In genomic region chr6:97221205-97222025, GRCm38 (mm10) we compare ENCODE assay signal across 7 mouse cellular contexts. TPM values are rescaled to one million over a fixed set of nuclear protein-coding genes. Genes with fewer than 3 reads are reported as not detected.
A peak's percentile ranks its signal among the peaks of the same experiment; 100 is the strongest.
DNase-seq lines count a peak whose midpoint lies in the region; ATAC-seq lines count a peak whose summit lies in the region.

No protein-coding gene starts in this region.

- no peaks in the 10 kb centered on the region for H3K27me3 ChIP-seq in neural tube, embryonic 13.5 days
- no peaks in the 10 kb centered on the region for H3K27me3 ChIP-seq in forebrain, embryonic 13.5 days
- H3K27me3 ChIP-seq in limb, embryonic 11.5 days (ENCODE audit: control insufficient read depth, insufficient read depth, low read length), result no peaks in the 10 kb centered on the region

- 71% methylated on average over 15 of the region's 15 CpGs for WGBS in neural tube, embryonic 13.5 days
- WGBS in forebrain, embryonic 13.5 days, result 63% methylated on average over 15 of the region's 15 CpGs
- 72% methylated on average over 15 of the region's 15 CpGs for WGBS in limb, embryonic 11.5 days

- ATAC-seq in neural tube, embryonic 13.5 days (ENCODE audit: low read depth), result no peak
- ATAC-seq in forebrain, embryonic 13.5 days, result peak; percentile 43; the same call in 1 of the 2 replicates
- 0 out of 2 replicates have a peak, but pooled peaks have one; percentile 62 for ATAC-seq in limb, embryonic 11.5 days (ENCODE audit: insufficient number of reproducible peaks, low FRiP score, low TSS enrichment, low read depth)

- peak overlapping the region; percentile 56; the same call in 1 of the 2 replicates for H3K27ac ChIP-seq in neural tube, embryonic 13.5 days (replicated peaks)
- peak overlapping the region; percentile 2 for H3K27ac ChIP-seq in forebrain, embryonic 13.5 days
- H3K27ac ChIP-seq in limb, embryonic 11.5 days (replicated peaks; ENCODE audit: low read depth, low read length), result no peak overlapping the region

- H3K4me2 ChIP-seq in neural tube, embryonic 13.5 days, result no peak overlapping the region
- no peak overlapping the region for H3K4me2 ChIP-seq in forebrain, embryonic 13.5 days
- H3K4me2 ChIP-seq in limb, embryonic 11.5 days (ENCODE audit: low read depth, severe bottlenecking), result no peak overlapping the region

- DNase-seq in neural tube, embryonic 10.5 days (ENCODE audit: extremely low spot score, low spot score), result no peak
- DNase-seq in limb, embryonic 11.5 days (ENCODE audit: low spot score), result no peak
- peak; percentile 39 for DNase-seq in thymus, postnatal 25 days
- no peak for DNase-seq in adrenal gland, adult 18-20 months (ENCODE audit: low spot score in 2 of 2)
- no peak for DNase-seq in ovary, postnatal 10 days (ENCODE audit: low spot score)

- H3K4me3 ChIP-seq in neural tube, embryonic 13.5 days, result no peak overlapping the region
- H3K4me3 ChIP-seq in forebrain, embryonic 13.5 days, result no peak overlapping the region
- H3K4me3 ChIP-seq in limb, embryonic 11.5 days (ENCODE audit: low read depth, low read length), result no peak overlapping the region

- H3K36me3 ChIP-seq in neural tube, embryonic 13.5 days, result peaks cover 6% of the 10 kb centered on the region; the same call in 1 of the 2 replicates
- H3K36me3 ChIP-seq in forebrain, embryonic 13.5 days (ENCODE audit: poor library complexity, severe bottlenecking), result peaks cover 7% of the 10 kb centered on the region; the same call in 1 of the 2 replicates
- no peaks in the 10 kb centered on the region for H3K36me3 ChIP-seq in limb, embryonic 11.5 days (ENCODE audit: control insufficient read depth, insufficient read depth, low read length)

- H3K4me1 ChIP-seq in neural tube, embryonic 13.5 days (replicated peaks), result peaks cover 15% of the 10 kb centered on the region
- H3K4me1 ChIP-seq in forebrain, embryonic 13.5 days, result peaks cover 27% of the 10 kb centered on the region
- H3K4me1 ChIP-seq in limb, embryonic 11.5 days (ENCODE audit: control insufficient read depth, insufficient read depth, low read length), result 0 out of 2 replicates have a peak, but pooled peaks cover 2% of the 10 kb centered on the region

- H3K9ac ChIP-seq in neural tube, embryonic 13.5 days, result no peak overlapping the region
- no peak overlapping the region for H3K9ac ChIP-seq in forebrain, embryonic 13.5 days
- H3K9ac ChIP-seq in limb, embryonic 11.5 days (ENCODE audit: low read length), result no peak overlapping the region

- H3K9me3 ChIP-seq in neural tube, embryonic 13.5 days, result no peaks in the 10 kb centered on the region
- H3K9me3 ChIP-seq in forebrain, embryonic 13.5 days (replicated peaks), result no peaks in the 10 kb centered on the region
- no peaks in the 10 kb centered on the region for H3K9me3 ChIP-seq in limb, embryonic 11.5 days (ENCODE audit: control insufficient read depth, low read length)

RNA-seq across cellular contexts. Expression of gene Arl6ip5, which starts 10.9 kb away (rescaled TPM):
- 126 and 129 TPM in 2 replicates for polyA plus RNA-seq in neural tube, embryonic 13.5 days (2015; fragmentation: Nextera tagmentation; extraction: Ambion mirVana)
- polyA plus RNA-seq in forebrain, embryonic 13.5 days (2015; fragmentation: Nextera tagmentation; extraction: Ambion mirVana), result 81.1 and 83.9 TPM in 2 replicates
- polyA plus RNA-seq in limb, embryonic 11.5 days (2014; fragmentation: Nextera tagmentation; extraction: Ambion mirVana), result 23.3 and 30.4 TPM in 2 replicates
- 100 to 1,000 TPM in 1 of 2 experiments, 10 to 100 TPM in 1; 96.5 to 123 TPM for total RNA-seq in adrenal gland, adult 18-20 months (2021)

RNA-seq across cellular contexts. Expression of gene Uba3, which starts 16.0 kb away (rescaled TPM):
- 88.0 and 96.8 TPM in 2 replicates for polyA plus RNA-seq in neural tube, embryonic 13.5 days (2015; fragmentation: Nextera tagmentation; extraction: Ambion mirVana)
- polyA plus RNA-seq in forebrain, embryonic 13.5 days (2015; fragmentation: Nextera tagmentation; extraction: Ambion mirVana), result 97.9 and 99.9 TPM in 2 replicates
- 102 and 116 TPM in 2 replicates for polyA plus RNA-seq in limb, embryonic 11.5 days (2014; fragmentation: Nextera tagmentation; extraction: Ambion mirVana)
- 10 to 100 TPM; 58.8 to 59.4 TPM for total RNA-seq in adrenal gland, adult 18-20 months (2021)

RNA-seq across cellular contexts. Expression of gene Lmod3, which starts 31.1 kb away (rescaled TPM):
- 0.47 and 1.0 TPM in 2 replicates for polyA plus RNA-seq in neural tube, embryonic 13.5 days (2015; fragmentation: Nextera tagmentation; extraction: Ambion mirVana)
- polyA plus RNA-seq in forebrain, embryonic 13.5 days (2015; fragmentation: Nextera tagmentation; extraction: Ambion mirVana), result not detected in 2 replicates
- polyA plus RNA-seq in limb, embryonic 11.5 days (2014; fragmentation: Nextera tagmentation; extraction: Ambion mirVana), result 0.96 and 1.2 TPM in 2 replicates
- total RNA-seq in adrenal gland, adult 18-20 months (2021), result under 1 TPM in 1 of 2 experiments, not detected in 1; 0.45 TPM

RNA-seq across cellular contexts. Expression of gene Tmf1, which starts 42.5 kb away (rescaled TPM):
- polyA plus RNA-seq in neural tube, embryonic 13.5 days (2015; fragmentation: Nextera tagmentation; extraction: Ambion mirVana), result 43.1 and 44.9 TPM in 2 replicates
- polyA plus RNA-seq in forebrain, embryonic 13.5 days (2015; fragmentation: Nextera tagmentation; extraction: Ambion mirVana), result 41.0 and 43.1 TPM in 2 replicates
- 30.1 and 31.1 TPM in 2 replicates for polyA plus RNA-seq in limb, embryonic 11.5 days (2014; fragmentation: Nextera tagmentation; extraction: Ambion mirVana)
- 10 to 100 TPM; 45.6 to 59.7 TPM for total RNA-seq in adrenal gland, adult 18-20 months (2021)
